Mouse (Mus musculus) CH12.LX (cell line): ENCODE data around the gene Kcnj4.
A peak's percentile ranks its signal among the peaks of the same experiment; 100 is the strongest.

ENCODE experiments used
- CHD2 ChIP-seq: IDR thresholded peaks from 2 replicates; pipeline ENCODE4 v1.6.1; 2011; ENCODE audit warnings: low read length, improper control_type of control experiment
- CTCF ChIP-seq, 2 experiments: IDR thresholded peaks in 1 of 2; conservative IDR thresholded peaks in 1 of 2; 2 replicates each; pipeline ENCODE4 v1.5.1; 2011 to 2012; ENCODE audit warnings: low read depth in 2 of 2, low read length in 2 of 2, improper control_type of control experiment in 1 of 2, inconsistent platforms in 1 of 2, mild to moderate bottlenecking in 1 of 2, moderate library complexity in 1 of 2
- EP300 ChIP-seq: IDR thresholded peaks from 2 replicates; pipeline ENCODE4 v1.6.1; 2011; ENCODE audit warnings: low read length, improper control_type of control experiment
- KAT2A ChIP-seq: IDR thresholded peaks from 2 replicates; pipeline ENCODE4 v1.6.1; 2012; ENCODE audit warnings: low read length, improper control_type of control experiment, inconsistent platforms; ENCODE audit not compliant: insufficient replicate concordance
- MXI1 ChIP-seq: IDR thresholded peaks from 2 replicates; pipeline ENCODE4 v1.6.1; 2011; ENCODE audit warnings: mild to moderate bottlenecking, low read depth, low read length, improper control_type of control experiment
- POLR2A ChIP-seq: IDR thresholded peaks from 2 replicates; pipeline ENCODE4 v1.6.1; 2011; ENCODE audit warnings: low read depth, mild to moderate bottlenecking, improper control_type of control experiment, low read length
- POLR2AphosphoS2 ChIP-seq: IDR thresholded peaks from 2 replicates; pipeline ENCODE4 v1.6.1; 2011; ENCODE audit warnings: low read depth, low read length, improper control_type of control experiment
- USF1 ChIP-seq: IDR thresholded peaks from 2 replicates; pipeline ENCODE4 v1.6.1; 2014; ENCODE audit warnings: low read depth, mild to moderate bottlenecking, inconsistent platforms, low read length, improper control_type of control experiment
- USF2 ChIP-seq: conservative IDR thresholded peaks from 2 replicates; pipeline ENCODE4 v1.6.1; 2011; ENCODE audit warnings: low read depth, low read length, improper control_type of control experiment
- ZC3H11A ChIP-seq: IDR thresholded peaks from 2 replicates; pipeline ENCODE4 v1.6.1; 2012; ENCODE audit warnings: low read depth, mild to moderate bottlenecking, inconsistent platforms, low read length, improper control_type of control experiment
- ZKSCAN1 ChIP-seq: IDR thresholded peaks from 2 replicates; pipeline ENCODE4 v1.6.1; 2012; ENCODE audit warnings: low read depth, inconsistent platforms, low read length, improper control_type of control experiment, borderline replicate concordance

- no peak for TF ChIP-seq ZKSCAN1
- TF ChIP-seq KAT2A: no peak
- TF ChIP-seq POLR2A: peak; percentile 29; the same call in 1 of the 2 replicates
- TF ChIP-seq USF2: no peak
- no peak for TF ChIP-seq CTCF (conservative IDR thresholded peaks at IDR 0.05 in 1 of 2, IDR thresholded peaks at IDR 0.05 in 1 of 2; ENCODE audit: low read depth in 2 of 2, low read length in 2 of 2)
- TF ChIP-seq EP300: no peak
- TF ChIP-seq USF1: no peak
- no peak; the same call in 1 of the 2 replicates for TF ChIP-seq MXI1
- TF ChIP-seq CHD2: no peak
- no peak for TF ChIP-seq ZC3H11A
- no peak for TF ChIP-seq POLR2AphosphoS2
Measured at GRCm38 (mm10) chr15:79441331-79442256, 63.4 kb downstream of the Kcnj4 start.
